Mouse (Mus musculus) liver, adult 2 months (tissue): ENCODE results near the gene Itsn1.

Source experiments
- CTCF ChIP-seq: fragments of 200-500 bp; IDR thresholded peaks from 2 replicates; pipeline ENCODE4 v1.5.1; 2011; ENCODE audit warnings: low read depth, low read length, control low read depth
- POLR2A ChIP-seq: fragments of 200-500 bp; IDR thresholded peaks from 2 replicates; pipeline ENCODE4 v1.6.1; 2011; ENCODE audit warnings: low read length, control low read depth; ENCODE audit not compliant: insufficient read depth; ENCODE audit errors: extremely low read depth

GRCm38 (mm10) chr16:91728123-91729065 is 687 bp upstream of the Itsn1 start, which contains the start of gene Cryzl1:
- TF ChIP-seq POLR2A (no peak), CTCF (no peak)
